Mouse (Mus musculus) left cerebral cortex, postnatal 10 days (tissue): ENCODE results near the gene Alk. TPM values are rescaled to one million over a fixed set of nuclear protein-coding genes. Genes with fewer than 3 reads are reported as not detected.

ENCODE experiments used
- DNase-seq, 2 experiments: peaks; one replicate each; pipeline ENCODE4 v3.0.0; 2021 to 2022; ENCODE audit warnings: low spot score in 2 of 2, mixed read lengths in 1 of 2; ENCODE audit errors: extremely low spot score in 1 of 2
- intact Hi-C: fragments of 180-260 bp; cut with DNase I; formaldehyde crosslinking; loops from one replicate; pipeline ENCODE4 v1.15.1; 2025
- total RNA-seq, 2 experiments: library from RNA; stranded (reverse); gene quantifications; 2 replicates each; pipeline ENCODE4 v1.2.3; 2021

The Alk gene
- total RNA-seq, 2 experiments from 2014 or later, result 8.3 to 9.1 TPM

GRCm38 (mm10) chr17:72008389-72008788, 596.0 kb downstream of the Alk start:
- intact Hi-C loops, result no loop called here
- no peak for DNase-seq

GRCm38 (mm10) chr17:72005365-72005764, 599.1 kb downstream of the Alk start:
- intact Hi-C loops, result no loop called here
- DNase-seq, result no peak

DNA sequence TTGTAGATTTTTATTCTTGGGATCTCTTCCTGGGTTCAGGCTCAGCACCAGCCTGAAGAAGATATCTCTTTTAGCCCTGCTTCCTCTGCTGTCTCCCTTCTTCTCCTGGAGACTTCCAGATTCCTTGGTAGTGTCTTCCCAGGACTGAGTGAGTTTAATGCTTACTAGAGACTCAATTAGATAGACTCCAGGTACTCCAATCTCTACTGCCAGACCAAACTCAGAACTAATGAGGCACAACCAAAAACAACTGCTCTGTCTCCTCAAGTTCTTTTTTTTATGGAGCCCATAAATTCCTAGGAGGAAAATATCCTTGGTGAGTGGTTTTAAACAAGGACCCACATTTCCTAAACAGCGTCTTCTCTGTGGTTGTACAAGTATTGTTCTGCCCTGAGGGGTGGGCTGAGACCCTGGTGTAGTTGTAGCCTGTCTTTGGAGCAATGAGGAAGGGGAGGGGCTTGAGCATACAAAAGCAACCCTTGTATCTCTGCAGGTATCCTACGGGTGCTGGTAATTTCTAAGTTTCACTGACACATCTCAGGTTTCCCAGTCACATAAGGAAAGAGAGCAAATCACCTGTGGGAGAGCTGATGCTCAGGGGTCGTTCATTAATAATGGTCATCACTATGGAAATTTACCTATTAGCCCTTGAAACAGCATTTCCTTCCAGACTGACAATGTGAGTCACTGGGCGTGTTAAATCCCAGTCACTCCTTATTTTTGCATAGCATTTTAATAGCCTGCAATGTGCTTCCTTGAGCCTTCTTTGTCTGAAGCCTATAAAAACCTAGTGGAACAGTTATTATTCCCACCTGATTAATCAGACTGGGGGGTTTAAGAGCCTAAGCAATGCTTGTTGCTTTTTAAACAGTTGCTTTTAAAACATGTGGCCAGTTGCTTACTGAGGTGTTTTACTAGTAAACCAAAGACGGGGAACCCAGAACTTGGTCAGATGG, 604.6 kb downstream of the Alk start:
- intact Hi-C loops, result no loop called here

DNA sequence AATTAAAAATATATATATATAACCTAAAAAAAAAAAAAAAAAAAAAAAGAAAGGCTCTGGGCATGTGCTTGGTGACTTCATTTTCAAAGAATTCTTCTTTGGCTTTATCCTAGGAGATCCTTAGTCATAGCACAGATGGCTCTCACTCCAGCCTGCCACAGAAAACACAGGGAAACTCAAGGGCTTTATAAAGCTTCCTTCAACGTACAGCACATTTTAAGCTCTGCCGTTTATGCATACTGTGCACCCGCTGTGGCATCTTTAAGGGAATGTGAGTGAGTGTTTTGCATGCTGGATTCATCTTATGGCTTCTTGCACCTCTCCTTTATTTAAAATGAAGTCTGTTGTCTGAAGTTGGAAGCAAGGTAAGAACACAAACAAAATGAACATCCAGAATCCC, 606.7 kb downstream of the Alk start:
- peak in 1 of 2 experiments; percentile 59 for DNase-seq
- intact Hi-C loops, result no loop called here

More for the DNA sequence above, 604.6 kb downstream of the Alk start:
- DNase-seq, result no peak

DNA sequence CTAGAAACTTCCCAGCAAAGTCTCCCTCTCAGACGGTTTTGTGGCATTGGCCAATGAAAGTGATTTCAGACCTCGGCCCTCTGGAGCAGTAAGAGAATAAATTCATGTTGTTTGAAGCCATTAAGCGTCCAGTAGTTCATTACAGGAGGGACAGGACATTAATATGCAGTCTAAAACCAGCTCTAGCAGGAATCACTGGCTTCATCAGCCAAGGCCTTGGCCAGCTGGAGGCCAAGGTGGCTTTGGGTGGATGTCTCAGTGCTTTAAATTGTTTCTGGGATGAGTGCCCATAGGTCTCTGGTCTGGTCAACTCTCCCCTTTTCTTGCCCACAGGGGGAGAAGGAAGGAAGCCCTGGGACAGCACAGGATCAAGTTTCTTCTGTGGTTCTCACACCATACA, 608.9 kb downstream of the Alk start:
- DNase-seq, result no peak
- intact Hi-C loops, result no loop called here

DNA sequence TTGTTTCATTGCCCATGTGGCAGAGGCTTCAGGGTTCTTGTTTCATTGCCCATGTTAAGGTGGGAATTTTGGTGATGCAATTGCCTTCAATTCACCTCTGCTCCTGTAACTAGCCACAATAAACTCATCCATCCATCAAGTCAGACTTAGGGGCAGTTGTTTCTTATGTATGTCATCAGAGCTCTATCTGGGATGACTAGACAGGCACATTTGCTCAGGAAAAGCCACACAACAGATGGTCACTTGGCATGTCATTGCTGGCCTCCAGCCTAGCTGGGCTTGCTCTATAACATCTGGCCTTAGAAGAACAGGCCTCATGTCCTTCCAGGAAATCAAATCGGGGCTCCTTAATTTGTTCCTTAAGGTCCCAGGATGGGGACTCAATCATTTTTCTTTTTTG, 610.3 kb downstream of the Alk start:
- no peak for DNase-seq
- intact Hi-C loops, result no loop called here

GRCm38 (mm10) chr17:71993011-71993410, 611.4 kb downstream of the Alk start:
- no peak for DNase-seq
- intact Hi-C loops, result no loop called here

DNA sequence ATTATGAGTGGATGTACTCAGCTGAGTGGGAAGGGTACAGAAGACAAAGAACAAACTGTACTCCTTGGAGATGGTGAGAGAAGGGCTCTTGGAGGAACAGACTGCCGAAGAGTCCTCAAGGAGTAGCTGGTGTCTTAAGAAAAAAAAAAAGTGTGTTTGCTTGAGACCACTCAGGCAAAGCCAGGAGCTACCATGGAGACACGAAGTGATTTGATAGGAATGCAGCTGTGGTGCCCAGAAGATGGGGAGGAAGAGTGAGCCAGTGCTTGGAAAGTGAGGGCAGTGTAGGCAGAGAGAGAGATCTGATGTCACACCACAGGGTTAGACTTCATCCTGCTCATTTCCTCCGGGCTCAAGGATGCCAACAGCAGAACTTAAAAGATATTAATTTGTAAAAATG, 613.2 kb downstream of the Alk start:
- intact Hi-C loops, result no loop called here
- DNase-seq, result no peak

GRCm38 (mm10) chr17:71990176-71990720, 614.2 kb downstream of the Alk start:
- intact Hi-C loops, result no loop called here

DNA sequence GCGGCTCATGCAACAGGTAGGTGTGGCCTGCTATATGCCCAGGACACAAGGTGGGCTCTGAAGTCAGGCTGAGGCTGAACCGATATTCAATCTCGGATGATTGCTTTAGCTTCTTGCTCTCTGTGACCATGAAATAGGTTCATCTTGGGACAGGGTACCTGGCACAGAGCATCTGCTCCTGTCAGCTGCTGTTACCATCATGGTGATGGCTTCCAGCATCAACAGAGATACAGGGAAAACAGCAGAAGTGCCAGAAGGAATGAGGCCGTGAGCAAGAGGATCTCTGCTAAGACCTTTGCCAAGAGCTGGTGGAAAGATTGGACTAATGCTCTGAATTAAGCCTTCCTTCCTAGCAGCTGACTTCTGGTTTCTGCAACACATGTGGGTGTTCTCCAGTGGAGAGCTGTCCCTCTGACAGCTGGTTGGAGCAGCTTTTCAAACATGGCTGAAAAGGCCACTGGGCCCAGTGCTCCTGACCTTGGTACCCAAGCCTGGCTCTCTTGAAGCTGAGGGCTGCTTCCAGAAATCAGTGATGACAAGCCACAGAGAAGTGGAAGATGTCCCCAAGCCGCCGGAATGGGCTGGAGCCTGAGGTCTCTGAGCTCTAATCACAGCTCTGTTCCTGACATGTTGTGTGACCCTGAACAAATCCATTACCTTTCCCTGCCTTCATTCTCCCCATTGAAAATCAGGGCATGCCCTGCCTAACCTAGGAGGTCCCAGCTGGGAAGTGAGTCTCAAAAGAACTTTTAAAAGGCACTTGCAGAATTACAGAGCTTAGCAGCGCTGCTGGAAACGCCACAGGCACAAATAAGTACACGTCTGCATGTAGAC, 615.5 kb downstream of the Alk start:
- no peak for DNase-seq
- intact Hi-C loops, result no loop called here

More at GRCm38 (mm10) chr17:71990176-71990720, 614.2 kb downstream of the Alk start:
- no peak for DNase-seq

- intact Hi-C loops, result no loop called here
- no peak for DNase-seq
Observed at GRCm38 (mm10) chr17:71986998-71987397, 617.4 kb downstream of the Alk start.

GRCm38 (mm10) chr17:71986456-71986855, 618.0 kb downstream of the Alk start:
- intact Hi-C loops, result no loop called here

DNA sequence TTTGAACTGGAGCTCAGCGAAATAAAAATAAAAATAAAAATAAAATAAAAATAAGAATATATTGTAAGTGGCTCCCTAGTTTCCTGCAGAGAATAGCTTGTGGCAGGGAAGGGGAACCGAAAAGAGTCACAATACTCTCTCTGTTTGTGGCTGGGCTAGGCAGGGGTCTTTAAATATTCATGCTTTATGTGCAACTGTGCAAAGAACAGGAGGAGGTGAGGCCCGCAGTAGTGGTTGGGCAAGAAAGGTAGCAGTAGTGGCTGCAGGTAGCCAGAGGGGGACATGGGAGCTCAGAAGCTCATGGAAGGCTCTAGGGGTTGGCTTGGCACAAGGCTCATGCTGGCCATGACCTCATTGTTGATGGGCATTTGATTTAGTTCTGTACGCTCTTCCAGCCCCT, 623.2 kb downstream of the Alk start:
- intact Hi-C loops, result no loop called here
- DNase-seq, result no peak

More at GRCm38 (mm10) chr17:71986456-71986855, 618.0 kb downstream of the Alk start:
- no peak for DNase-seq

- intact Hi-C loops, result no loop called here
- DNase-seq, result peak; percentile 17 to 26
Observed at GRCm38 (mm10) chr17:71980518-71981145, 623.8 kb downstream of the Alk start.

- intact Hi-C loops, result no loop called here
- no peak for DNase-seq
Observed at GRCm38 (mm10) chr17:71979137-71979536, 625.3 kb downstream of the Alk start.

GRCm38 (mm10) chr17:71976661-71977060, 627.8 kb downstream of the Alk start:
- no peak for DNase-seq
- intact Hi-C loops, result no loop called here

DNA sequence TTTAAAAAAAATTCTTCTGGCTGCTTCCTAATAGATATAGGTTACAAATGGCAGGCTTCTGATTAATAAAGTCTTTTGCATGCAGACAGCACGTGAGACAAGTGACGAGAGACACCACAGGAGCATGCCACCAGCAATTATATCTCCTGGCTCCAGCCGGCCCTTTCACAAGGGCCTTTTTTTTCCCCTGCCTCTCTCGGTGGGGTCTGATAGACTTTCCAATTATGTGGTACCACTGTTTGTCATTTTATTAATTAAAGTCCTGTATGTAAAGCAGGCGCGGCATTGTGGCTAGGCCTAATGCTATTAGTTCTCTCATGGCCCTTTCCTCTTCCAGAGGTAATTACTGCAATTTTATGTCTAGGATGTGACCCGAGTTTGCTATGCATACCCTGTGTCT, 630.7 kb downstream of the Alk start:
- no peak for DNase-seq
- intact Hi-C loops, result no loop called here

DNA sequence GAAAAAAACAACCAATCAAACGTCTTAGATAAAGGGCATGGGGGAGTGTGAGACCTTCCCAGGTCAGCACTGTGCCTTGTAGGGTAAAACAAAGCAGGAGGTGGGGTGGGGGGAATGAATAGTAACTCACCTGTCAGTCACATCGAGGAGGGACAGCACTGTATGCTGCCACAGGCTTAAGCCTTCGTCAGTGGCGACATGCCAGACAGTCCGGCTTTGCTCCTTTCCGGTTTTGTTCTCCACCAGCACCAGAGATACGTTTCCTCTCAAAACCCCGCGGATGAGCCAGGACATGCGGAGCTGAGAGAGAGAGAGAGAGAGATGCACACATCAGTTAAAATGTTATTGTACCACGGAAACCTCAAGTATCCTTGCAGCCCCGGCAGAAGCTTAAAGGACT, 637.1 kb downstream of the Alk start:
- DNase-seq, result peak in 1 of 2 experiments; percentile 28
- intact Hi-C loops, result loop anchor here (5.0 to 10.0 kb wide), 2 partner anchors 637 to 815 kb away; partner anchors contain the start of gene Alk
